21 mouse cellular contexts compared by ENCODE assay signal in genomic region chr3:123143412-123143811, GRCm38 (mm10).
DNase-seq lines count a peak whose midpoint lies in the region; ATAC-seq and TF ChIP-seq lines count a peak whose summit lies in the region.
"Had no signal": no experiment of that assay in that cellular context is flagged by ENCODE, and none has a peak within 500 bp of the region (broad histone marks: within the 10 kb centered on the region; RNA-seq: fewer than 3 reads in every experiment).

No protein-coding gene starts in this region.

- no peak overlapping the region for H3K4me2 ChIP-seq in heart, embryonic 14.5 days (ENCODE audit: low read length)
- no peak overlapping the region for H3K4me2 ChIP-seq in stomach, postnatal 0 days (replicated peaks; ENCODE audit: low read depth)
- H3K4me2 ChIP-seq: forebrain, embryonic 15.5 days; limb, embryonic 12.5 days; liver, embryonic 12.5 days; lung, embryonic 14.5 days; midbrain, embryonic 12.5 days had no signal

- no peak overlapping the region; the same call in 1 of the 2 replicates for H3K9ac ChIP-seq in heart, embryonic 14.5 days (ENCODE audit: low read length)
- H3K9ac ChIP-seq in stomach, postnatal 0 days (ENCODE audit: low read length), result no peak overlapping the region
- H3K9ac ChIP-seq: forebrain, embryonic 15.5 days; limb, embryonic 12.5 days; liver, embryonic 12.5 days; lung, embryonic 14.5 days; midbrain, embryonic 12.5 days had no signal

- intact Hi-C loops in gastrocnemius, adult 2 months (cut with DNase I), result no loop called here

- no peaks in the 10 kb centered on the region for H3K9me3 ChIP-seq in heart, embryonic 14.5 days (ENCODE audit: control insufficient read depth, low read length)
- H3K9me3 ChIP-seq in stomach, postnatal 0 days (ENCODE audit: control insufficient read depth, low read length), result no peaks in the 10 kb centered on the region
- H3K9me3 ChIP-seq: forebrain, embryonic 15.5 days; hindbrain, embryonic 10.5 days; limb, embryonic 12.5 days; liver, embryonic 12.5 days; midbrain, embryonic 12.5 days had no signal

- H3K27me3 ChIP-seq in heart, embryonic 14.5 days (ENCODE audit: control insufficient read depth, insufficient read depth, low read length), result no peaks in the 10 kb centered on the region
- H3K27me3 ChIP-seq in stomach, postnatal 0 days (ENCODE audit: control insufficient read depth, insufficient read depth, low read length), result no peaks in the 10 kb centered on the region
- H3K27me3 ChIP-seq: CH12.LX; forebrain, embryonic 15.5 days; limb, embryonic 12.5 days; liver, embryonic 12.5 days; midbrain, embryonic 12.5 days had no signal

- no peak overlapping the region for H3K4me3 ChIP-seq in gastrocnemius, adult 2 months
- H3K4me3 ChIP-seq in heart, embryonic 14.5 days (ENCODE audit: control insufficient read depth in 1 of 2, insufficient read depth in 1 of 2, low read depth in 1 of 2, low read length in 2 of 2), result no peak overlapping the region
- H3K4me3 ChIP-seq in stomach, postnatal 0 days (ENCODE audit: low read depth, low read length), result no peak overlapping the region
- H3K4me3 ChIP-seq: forebrain, embryonic 15.5 days; hindbrain, embryonic 10.5 days; limb, embryonic 12.5 days; liver, embryonic 12.5 days; midbrain, embryonic 12.5 days had no signal

- TF ChIP-seq CTCF in gastrocnemius, adult 2 months (IDR thresholded peaks at IDR 0.05), result no peak
- no peak for TF ChIP-seq CTCF in stomach, postnatal 0 days (IDR thresholded peaks at IDR 0.05; ENCODE audit: low read depth)

- no peak for TF ChIP-seq EP300 in stomach, postnatal 0 days (optimal IDR thresholded peaks at IDR 0.05)

- ATAC-seq in heart, embryonic 14.5 days (ENCODE audit: insufficient number of reproducible peaks, insufficient read depth, low FRiP score, low read depth), result no peak
- peak; percentile 89 for ATAC-seq in granulocyte monocyte progenitor cell, adult 5-6 weeks (replicated peaks; ENCODE audit: poor library complexity, severe bottlenecking)
- ATAC-seq in stomach, postnatal 0 days (ENCODE audit: low FRiP score, low TSS enrichment), result peak; percentile 38; the same call in 1 of the 2 replicates
- ATAC-seq: forebrain, embryonic 15.5 days; hindbrain, postnatal 0 days; intestine, postnatal 0 days; liver, embryonic 12.5 days had no signal

- H3K4me1 ChIP-seq in heart, embryonic 14.5 days (ENCODE audit: control insufficient read depth in 2 of 2, insufficient read depth in 2 of 2, low read length in 2 of 2), result peaks cover 21 to 37% of the 10 kb centered on the region in 2 experiments
- no peaks in the 10 kb centered on the region for H3K4me1 ChIP-seq in stomach, postnatal 0 days (replicated peaks; ENCODE audit: control insufficient read depth, insufficient read depth)
- H3K4me1 ChIP-seq: forebrain, embryonic 15.5 days; hindbrain, embryonic 10.5 days; limb, embryonic 12.5 days; liver, embryonic 12.5 days; midbrain, embryonic 12.5 days had no signal

- 44% methylated on average over 6 of the region's 6 CpGs for WGBS in heart, embryonic 14.5 days
- 65% methylated on average over 6 of the region's 6 CpGs for WGBS in stomach, postnatal 0 days

- H3K27ac ChIP-seq in gastrocnemius, adult 2 months, result peak overlapping the region; percentile 93
- peak overlapping the region; percentile 24 to 68 for H3K27ac ChIP-seq in heart, embryonic 14.5 days (replicated peaks in 1 of 2; ENCODE audit: control insufficient read depth in 1 of 2, insufficient read depth in 1 of 2, low read depth in 2 of 2, low read length in 2 of 2)
- H3K27ac ChIP-seq in stomach, postnatal 0 days (replicated peaks), result 0 out of 2 replicates have a peak overlapping the region, but pooled peaks have one; percentile 24
- H3K27ac ChIP-seq: forebrain, embryonic 15.5 days; hindbrain, embryonic 10.5 days; hindbrain, postnatal 0 days; limb, embryonic 12.5 days; liver, embryonic 12.5 days; midbrain, embryonic 12.5 days had no signal

- peak; percentile 81 for DNase-seq in gastrocnemius, adult 2 months
- no peak for DNase-seq in gastrocnemius, postnatal 4 days (ENCODE audit: low spot score in 2 of 2)
- DNase-seq in heart, adult 9 months (ENCODE audit: low spot score in 2 of 2), result no peak
- no peak for DNase-seq in stomach, postnatal 0 days (ENCODE audit: low spot score)
- no peak for DNase-seq in layer of hippocampus, postnatal 14 days (ENCODE audit: low spot score in 2 of 2)
- DNase-seq: adrenal gland, postnatal 25 days; cerebellum, adult 11 months; cerebellum, postnatal 14 days; embryo, embryonic 11 days; lung, embryonic 14.5 days; lung, postnatal 36 days had no signal

- no peaks in the 10 kb centered on the region for H3K36me3 ChIP-seq in heart, embryonic 14.5 days (ENCODE audit: control insufficient read depth, insufficient read depth, low read length)
- H3K36me3 ChIP-seq in stomach, postnatal 0 days (ENCODE audit: control insufficient read depth, insufficient read depth, low read length), result no peaks in the 10 kb centered on the region; the same call in 1 of the 2 replicates
- H3K36me3 ChIP-seq: forebrain, embryonic 15.5 days; hindbrain, embryonic 10.5 days; limb, embryonic 12.5 days; liver, embryonic 12.5 days; midbrain, embryonic 12.5 days had no signal

Comparison
In these comparisons a context has a peak if more than half of its experiments do, and no peak if none do; other contexts are left out.
1. H3K27ac ChIP-seq: peak in every context shown above with its lines; median percentile 93 in gastrocnemius, adult 2 months; 46 in heart, embryonic 14.5 days; 24 in stomach, postnatal 0 days.